Mouse (Mus musculus): Measurements from ENCODE around the gene Lsm14b.
A peak's percentile ranks its signal among the peaks of the same experiment; 100 is the strongest.

Lsm14b gene

GRCm38 (mm10) chr2:180053001-180053400 lies 28.2 kb downstream of the Lsm14b start:
- no peak for DNase-seq (ENCODE audit: low read depth, low spot score)

- no peak for DNase-seq (ENCODE audit: low read depth, low spot score)
These were observed 38.7 kb downstream of the Lsm14b start for GRCm38 (mm10) chr2:180063338-180064131.

- DNase-seq (ENCODE audit: low read depth, low spot score) = no peak
These were observed 45.1 kb downstream of the Lsm14b start for GRCm38 (mm10) chr2:180069770-180070480.

GRCm38 (mm10) chr2:180070481-180071453 lies 46.0 kb downstream of the Lsm14b start, which contains the start of gene Mtg2:
Mtg2 (plus strand) TSS chr2:180070588.
- peak; percentile 83 for DNase-seq (ENCODE audit: low read depth, low spot score)

GRCm38 (mm10) chr2:180071671-180072070 lies 46.9 kb downstream of the Lsm14b start:
- no peak for DNase-seq (ENCODE audit: low read depth, low spot score)

- DNase-seq (ENCODE audit: low read depth, low spot score) = no peak
These were observed 48.1 kb downstream of the Lsm14b start for GRCm38 (mm10) chr2:180072886-180073285.

- no peak for DNase-seq (ENCODE audit: low read depth, low spot score)
These were observed 52.8 kb downstream of the Lsm14b start for GRCm38 (mm10) chr2:180077622-180078021.

GRCm38 (mm10) chr2:180080680-180081079 lies 55.9 kb downstream of the Lsm14b start:
- DNase-seq (ENCODE audit: low read depth, low spot score) = no peak

GRCm38 (mm10) chr2:180083063-180083462 lies 58.3 kb downstream of the Lsm14b start:
- no peak for DNase-seq (ENCODE audit: low read depth, low spot score)

GRCm38 (mm10) chr2:180084565-180084964 lies 59.8 kb downstream of the Lsm14b start:
- no peak for DNase-seq (ENCODE audit: low read depth, low spot score)
